Mouse (Mus musculus) spleen, adult 12 weeks (tissue): Measurements from ENCODE around the gene Trmt112.
"Not testable (repeated sequence)": the region's sequence is repeated elsewhere in the genome, so short reads cannot be mapped to it uniquely, and the experiment has no call there.

Source experiments
- DNase-seq: peaks from one replicate; pipeline ENCODE4 v3.0.0; 2022; ENCODE audit warnings: low spot score

Trmt112 gene

GRCm38 (mm10) chr19:6909507-6910289, at the start of gene Trmt112, which contains the start of gene Prdx5:
Gene Trmt112 (plus strand): TSS chr19:6909698.
Gene Prdx5 (minus strand): TSS chr19:6910106.
- DNase-seq, result peak; percentile 75

GRCm38 (mm10) chr19:6859971-6860370, 49.5 kb upstream of the Trmt112 start:
- no peak for DNase-seq

- no peak for DNase-seq
These were observed 48.8 kb upstream of the Trmt112 start for GRCm38 (mm10) chr19:6860706-6861105.

GRCm38 (mm10) chr19:6861451-6861850, 48.0 kb upstream of the Trmt112 start:
- DNase-seq, result no peak

GRCm38 (mm10) chr19:6869355-6869754, 40.1 kb upstream of the Trmt112 start:
- peak; percentile 47 for DNase-seq

GRCm38 (mm10) chr19:6871574-6872271, 37.8 kb upstream of the Trmt112 start:
- DNase-seq, result no peak

GRCm38 (mm10) chr19:6872701-6873100, 36.8 kb upstream of the Trmt112 start:
- DNase-seq, result no peak

GRCm38 (mm10) chr19:6874257-6874656, 35.2 kb upstream of the Trmt112 start:
- DNase-seq, result no peak

- no peak for DNase-seq
These were observed 33.7 kb upstream of the Trmt112 start for GRCm38 (mm10) chr19:6875834-6876233.

- no peak for DNase-seq
These were observed 32.7 kb upstream of the Trmt112 start for GRCm38 (mm10) chr19:6876799-6877198.

- DNase-seq, result no peak
These were observed 31.5 kb upstream of the Trmt112 start for GRCm38 (mm10) chr19:6877965-6878364.

- DNase-seq, result no peak
These were observed 17.0 kb upstream of the Trmt112 start for GRCm38 (mm10) chr19:6892512-6892911.

- no peak for DNase-seq
These were observed 15.6 kb upstream of the Trmt112 start for GRCm38 (mm10) chr19:6893731-6894451.

GRCm38 (mm10) chr19:6895608-6896305, 13.7 kb upstream of the Trmt112 start:
- DNase-seq, result not testable (repeated sequence)

- DNase-seq, result no peak
These were observed 9.9 kb upstream of the Trmt112 start for GRCm38 (mm10) chr19:6899641-6900040.

GRCm38 (mm10) chr19:6903031-6903430, 6.5 kb upstream of the Trmt112 start:
- DNase-seq, result no peak

GRCm38 (mm10) chr19:6904846-6905245, 4.7 kb upstream of the Trmt112 start:
- DNase-seq, result no peak

GRCm38 (mm10) chr19:6905498-6906159, 3.9 kb upstream of the Trmt112 start:
- DNase-seq, result no peak

GRCm38 (mm10) chr19:6906199-6906598, 3.3 kb upstream of the Trmt112 start:
- no peak for DNase-seq

- no peak for DNase-seq
These were observed 2.4 kb upstream of the Trmt112 start for GRCm38 (mm10) chr19:6907094-6907493.

- DNase-seq, result no peak
These were observed 1.5 kb upstream of the Trmt112 start for GRCm38 (mm10) chr19:6907811-6908540.
